Mouse (Mus musculus) lung, embryonic 16.5 days (tissue): ENCODE measurements around the gene Hbs1l. TPM values are rescaled to one million over a fixed set of nuclear protein-coding genes. Genes with fewer than 3 reads are reported as not detected.

Experiments used
- ATAC-seq: fragments of 200-750 bp; cut with Nextera tagmentation; 2 replicates; pipeline ENCODE4 v1.8.0; 2017; ENCODE audit warnings: low read depth, mild to moderate bottlenecking, moderate library complexity
- H3K27ac ChIP-seq: fragments of 300-500 bp; sonication (generic); 2 replicates; pipeline ENCODE4 v1.5.1; 2014; ENCODE audit warnings: mild to moderate bottlenecking, control low read depth, low read length
- H3K27me3 ChIP-seq: fragments of 300-500 bp; sonication (generic); 2 replicates; pipeline ENCODE4 v1.6.1; 2014; ENCODE audit warnings: low read depth, low read length, mixed read lengths; ENCODE audit not compliant: control insufficient read depth, insufficient read depth
- H3K36me3 ChIP-seq: fragments of 300-500 bp; sonication (generic); 2 replicates; pipeline ENCODE4 v1.6.1; 2014; ENCODE audit warnings: low read length; ENCODE audit not compliant: control insufficient read depth, insufficient read depth
- H3K4me1 ChIP-seq: fragments of 300-500 bp; sonication (generic); replicated peaks from 2 replicates; pipeline ENCODE4 v1.6.1; 2014; ENCODE audit warnings: low read length, mixed read lengths; ENCODE audit not compliant: control insufficient read depth, insufficient read depth
- H3K4me2 ChIP-seq: fragments of 300-500 bp; sonication (generic); 2 replicates; pipeline ENCODE4 v1.6.1; 2014; ENCODE audit warnings: low read depth, low read length, control low read depth
- H3K4me3 ChIP-seq: fragments of 300-500 bp; sonication (generic); 2 replicates; pipeline ENCODE4 v1.5.1; 2014; ENCODE audit warnings: mild to moderate bottlenecking, low read length, control low read depth
- H3K9ac ChIP-seq: fragments of 300-500 bp; sonication (generic); 2 replicates; pipeline ENCODE4 v1.6.1; 2014; ENCODE audit warnings: low read length, control low read depth
- H3K9me3 ChIP-seq: fragments of 300-500 bp; sonication (generic); 2 replicates; pipeline ENCODE4 v1.6.1; 2016; ENCODE audit warnings: low read length; ENCODE audit not compliant: control insufficient read depth
- WGBS: fragments of 180-500 bp; shearing (Covaris S2); extraction: QIAGEN DNeasy Blood & Tissue Kit; methylation state at CpG from one replicate; pipeline ENCODE4 v1.1.7; 2014; 5-methylcytosine and 5-hydroxymethylcytosine counted together
- polyA plus RNA-seq: library from polyadenylated mRNA; unstranded; fragments of >200 nt; fragmentation: Nextera tagmentation; extraction: Ambion mirVana; gene quantifications from 2 replicates; pipeline ENCODE4 v1.2.1, GENCODE M21; 2015

The Hbs1l gene
- polyA plus RNA-seq, 1 experiment from 2014 or later, result 83.5 TPM

DNA sequence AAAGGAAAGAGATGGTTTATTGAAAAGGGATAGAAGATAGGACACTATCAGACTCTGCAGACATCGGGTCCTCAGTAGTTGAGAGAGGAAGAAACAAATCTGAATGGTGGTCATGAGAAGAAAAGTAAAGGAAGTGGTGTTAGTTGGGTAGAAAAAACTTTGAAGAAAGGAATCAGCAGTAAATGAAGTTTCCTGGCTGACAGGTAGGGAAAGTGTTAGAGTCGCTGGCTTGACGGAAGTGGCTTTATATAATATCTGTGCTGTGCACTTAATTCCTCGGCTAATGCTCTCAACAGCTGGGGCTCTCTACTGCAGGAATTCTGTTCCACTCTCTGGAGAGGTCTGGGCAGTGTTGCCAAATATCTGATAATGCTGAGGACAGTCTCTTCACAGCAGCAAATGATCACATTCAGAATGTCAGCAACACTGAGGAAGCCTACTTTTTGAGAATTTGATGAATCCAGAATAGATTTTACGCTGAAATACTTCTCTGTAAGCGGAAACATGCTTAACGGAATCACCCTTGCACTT lies 31.9 kb downstream of the Hbs1l start:
- Histone ChIP-seq H3K9ac (no peak overlapping the region), H3K27ac (no peak overlapping the region), H3K36me3 (peaks cover 2% of the 10 kb centered on the region; the same call in 1 of the 2 replicates), H3K27me3 (no peaks in the 10 kb centered on the region), H3K4me3 (no peak overlapping the region), H3K9me3 (no peaks in the 10 kb centered on the region), H3K4me2 (no peak overlapping the region), H3K4me1 (no peaks in the 10 kb centered on the region)
- 64% methylated on average over 7 of the region's 7 CpGs for WGBS
- ATAC-seq, result peak; percentile 67

DNA sequence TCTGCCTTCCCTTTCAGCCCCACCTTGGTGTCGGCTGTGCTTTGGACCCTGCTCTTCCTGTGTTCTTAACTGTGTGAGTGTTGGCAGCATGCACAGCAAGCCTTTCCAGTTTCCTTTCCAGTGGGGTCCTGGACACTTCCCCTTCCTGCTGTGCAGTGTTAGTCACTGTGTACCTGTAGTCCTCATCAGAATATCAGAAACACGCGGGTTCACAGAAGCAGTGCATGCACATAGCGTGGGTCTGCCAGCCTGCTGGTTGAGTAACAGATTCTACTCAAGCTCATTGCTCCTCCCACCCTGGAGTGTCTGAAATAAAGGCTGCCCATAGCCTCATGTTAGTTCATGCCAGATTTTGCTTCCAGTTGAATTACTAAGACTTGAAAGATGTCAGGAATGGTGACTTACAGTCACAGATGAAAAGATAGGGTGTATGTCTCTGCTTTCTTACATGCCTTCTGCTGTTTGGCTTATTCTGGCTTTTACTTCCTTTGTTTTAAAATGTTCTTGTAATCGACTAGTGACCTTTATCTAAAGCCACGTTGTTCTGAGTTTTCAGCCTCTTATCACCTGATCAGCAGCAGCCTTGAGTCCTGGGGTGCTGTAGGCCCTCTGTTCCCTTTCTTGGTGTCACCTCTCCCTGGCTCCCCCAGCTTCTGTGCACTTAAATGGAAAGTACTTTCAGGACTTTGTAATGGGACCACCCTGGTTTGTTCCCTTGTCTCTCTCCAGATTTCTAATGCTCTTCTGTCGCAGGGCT lies 38.7 kb downstream of the Hbs1l start:
- 67% methylated on average over 7 of the region's 7 CpGs for WGBS
- Histone ChIP-seq H3K36me3 (peaks cover 16% of the 10 kb centered on the region), H3K4me2 (no peak overlapping the region), H3K4me1 (no peaks in the 10 kb centered on the region), H3K4me3 (no peak overlapping the region), H3K9me3 (peaks cover 5% of the 10 kb centered on the region), H3K27ac (no peak overlapping the region), H3K27me3 (no peaks in the 10 kb centered on the region), H3K9ac (no peak overlapping the region)
- no peak for ATAC-seq

DNA sequence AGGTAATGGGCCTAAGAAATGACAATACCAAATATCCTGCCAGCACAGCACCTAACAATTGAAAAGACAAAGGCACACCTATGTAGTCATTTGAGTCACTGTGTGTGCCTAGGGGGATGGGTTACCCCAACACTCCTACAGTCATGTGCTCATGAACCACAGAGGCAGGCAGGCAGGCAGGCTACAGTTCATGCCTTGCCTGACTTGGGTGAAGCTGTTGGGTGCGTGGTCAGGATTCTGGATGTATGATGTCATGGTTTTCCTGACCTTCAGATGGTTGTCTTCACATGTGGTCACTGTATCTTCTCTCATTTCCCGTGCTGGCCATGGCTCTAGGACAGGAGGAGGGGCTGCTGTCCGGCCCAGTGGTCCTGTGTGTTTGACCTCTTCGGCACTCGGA lies 39.8 kb downstream of the Hbs1l start:
- Histone ChIP-seq H3K27me3 (no peaks in the 10 kb centered on the region), H3K9me3 (peaks cover 5% of the 10 kb centered on the region), H3K36me3 (peaks cover 16% of the 10 kb centered on the region), H3K4me2 (no peak overlapping the region), H3K27ac (no peak overlapping the region), H3K4me1 (no peaks in the 10 kb centered on the region), H3K4me3 (no peak overlapping the region), H3K9ac (no peak overlapping the region)
- no peak for ATAC-seq
- 90% methylated on average over 5 of the region's 5 CpGs for WGBS

DNA sequence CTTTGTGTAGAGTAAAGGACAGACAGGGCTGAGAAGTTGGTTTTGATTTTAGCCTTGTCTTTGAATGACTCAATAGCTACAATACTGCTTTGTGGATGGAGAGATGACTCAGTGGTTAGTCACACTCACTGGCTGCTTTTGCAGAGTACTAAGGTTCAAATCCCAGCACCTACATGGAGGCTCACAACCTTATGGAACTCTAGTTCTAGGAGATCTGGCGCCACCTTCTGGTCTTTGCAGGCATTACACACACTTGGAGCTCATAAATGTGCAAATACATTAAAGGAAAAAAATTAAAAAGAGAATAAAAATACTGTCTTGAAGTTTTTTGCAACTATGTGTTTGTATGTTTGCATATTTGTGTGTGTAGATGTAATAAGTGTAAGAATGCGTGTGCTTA lies 41.4 kb downstream of the Hbs1l start:
- ATAC-seq, result no peak
- 64% methylated on average over 2 of the region's 2 CpGs for WGBS
- H3K36me3 ChIP-seq, result peaks cover 14% of the 10 kb centered on the region

DNA sequence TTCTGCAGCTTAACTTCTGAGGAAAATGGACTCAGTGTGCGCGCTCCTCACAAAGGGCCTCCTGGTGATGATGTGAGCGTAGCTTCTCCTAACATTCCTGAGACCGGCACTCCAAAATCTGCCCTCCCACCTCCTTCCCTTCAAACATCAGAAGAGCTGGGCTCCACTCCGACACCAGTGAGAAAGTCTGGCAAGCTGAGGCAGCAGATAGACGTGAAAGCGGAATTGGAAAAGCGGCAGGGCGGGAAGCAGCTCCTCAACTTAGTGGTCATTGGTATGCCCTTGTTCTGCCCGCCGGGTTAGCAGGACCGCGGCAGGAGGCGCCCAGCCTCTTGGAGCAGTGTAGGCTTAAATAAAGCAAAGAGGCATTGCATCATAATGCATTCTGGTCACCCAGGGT lies 45.9 kb downstream of the Hbs1l start:
- Histone ChIP-seq H3K27ac (no peak overlapping the region), H3K4me1 (no peaks in the 10 kb centered on the region), H3K9ac (no peak overlapping the region), H3K4me2 (no peak overlapping the region), H3K36me3 (peaks cover 25% of the 10 kb centered on the region), H3K4me3 (no peak overlapping the region), H3K27me3 (no peaks in the 10 kb centered on the region), H3K9me3 (peaks cover 5% of the 10 kb centered on the region)
- no peak for ATAC-seq
- 88% methylated on average over 14 of the region's 14 CpGs for WGBS

More for the DNA sequence above, 41.4 kb downstream of the Hbs1l start:
- H3K27ac ChIP-seq, result no peak overlapping the region
- peaks cover 5% of the 10 kb centered on the region for H3K9me3 ChIP-seq
- no peaks in the 10 kb centered on the region for H3K4me1 ChIP-seq
- H3K27me3 ChIP-seq, result no peaks in the 10 kb centered on the region
- H3K9ac ChIP-seq, result no peak overlapping the region
- H3K4me2 ChIP-seq, result no peak overlapping the region
- H3K4me3 ChIP-seq, result no peak overlapping the region

DNA sequence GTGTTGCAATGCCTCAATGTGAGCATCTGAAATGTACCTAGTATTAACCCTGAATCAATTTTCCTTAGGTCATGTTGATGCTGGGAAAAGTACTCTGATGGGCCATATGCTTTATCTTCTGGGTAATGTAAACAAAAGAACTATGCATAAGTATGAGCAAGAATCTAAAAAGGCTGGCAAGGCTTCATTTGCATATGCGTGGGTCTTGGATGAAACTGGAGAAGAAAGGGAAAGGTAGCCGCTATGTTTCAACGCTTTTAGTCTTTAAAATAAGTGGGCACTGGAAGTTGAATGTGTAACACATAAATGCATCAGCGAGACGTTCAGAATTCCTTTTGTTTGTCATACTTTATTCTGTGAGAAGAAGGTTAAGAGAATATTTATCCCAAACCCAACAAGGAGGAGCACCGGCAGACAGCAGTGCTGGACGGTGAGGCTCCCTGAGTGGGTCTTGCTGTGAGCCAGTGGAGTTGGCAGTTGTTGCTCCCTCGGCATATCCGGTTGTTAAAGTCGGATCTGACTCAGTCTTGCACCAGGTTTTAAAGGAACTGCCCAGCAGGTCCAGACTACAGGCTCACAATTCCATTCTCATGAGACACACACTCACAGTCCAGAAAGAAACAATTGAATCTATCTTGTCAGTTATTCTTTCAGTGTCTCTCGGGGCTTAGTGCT lies 46.7 kb downstream of the Hbs1l start:
- H3K36me3 ChIP-seq, result peaks cover 21% of the 10 kb centered on the region
- no peak for ATAC-seq
- WGBS, result 87% methylated on average over 11 of the region's 11 CpGs

DNA sequence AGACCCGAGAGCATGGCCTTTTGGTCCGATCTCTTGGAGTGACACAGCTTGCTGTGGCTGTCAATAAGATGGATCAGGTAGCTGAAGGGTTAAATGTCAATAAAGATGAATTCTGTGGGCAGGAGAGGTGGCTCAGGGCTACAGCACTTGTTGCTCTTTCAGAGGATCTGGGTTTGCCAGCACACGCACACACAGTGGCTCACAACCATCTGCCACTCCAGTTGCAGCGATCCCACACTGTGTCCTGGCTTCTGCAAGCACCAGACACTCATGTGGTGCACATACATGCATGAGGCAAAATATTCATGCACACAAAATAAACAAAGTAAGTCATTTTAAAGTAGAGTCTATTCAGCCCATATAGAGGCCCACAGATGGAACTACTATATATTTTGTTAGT lies 51.6 kb downstream of the Hbs1l start:
- peaks cover 18% of the 10 kb centered on the region for H3K36me3 ChIP-seq
- no peaks in the 10 kb centered on the region for H3K27me3 ChIP-seq
- no peak overlapping the region for H3K27ac ChIP-seq
- no peak overlapping the region for H3K4me3 ChIP-seq
- no peaks in the 10 kb centered on the region for H3K9me3 ChIP-seq
- no peak for ATAC-seq
- no peak overlapping the region for H3K4me2 ChIP-seq
- WGBS, result 90% methylated on average over 4 of the region's 4 CpGs
- H3K4me1 ChIP-seq, result no peaks in the 10 kb centered on the region
- no peak overlapping the region for H3K9ac ChIP-seq

More for the DNA sequence above, 46.7 kb downstream of the Hbs1l start:
- Histone ChIP-seq H3K4me3 (no peak overlapping the region), H3K27me3 (no peaks in the 10 kb centered on the region), H3K4me1 (no peaks in the 10 kb centered on the region), H3K27ac (no peak overlapping the region), H3K4me2 (no peak overlapping the region), H3K9me3 (no peaks in the 10 kb centered on the region), H3K9ac (no peak overlapping the region)

DNA sequence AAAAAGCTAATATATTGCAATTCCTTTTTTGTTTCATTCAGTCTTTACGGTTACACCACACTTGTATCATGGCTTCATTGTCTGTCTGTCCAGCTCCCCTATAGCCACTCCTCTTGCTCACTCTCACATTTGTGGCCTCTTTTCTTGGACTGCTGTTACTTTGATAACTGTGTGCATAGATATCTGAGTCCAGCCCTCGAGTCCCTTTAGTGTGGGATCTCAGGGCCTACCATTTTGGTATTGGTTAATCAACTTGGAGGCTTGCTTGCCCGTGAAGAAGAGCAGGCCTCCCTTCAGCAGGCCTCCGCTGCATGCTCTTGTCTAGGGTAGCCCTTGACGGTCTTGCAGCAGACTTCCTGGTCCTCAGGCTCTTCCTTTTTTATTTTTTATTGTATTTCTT lies 53.7 kb downstream of the Hbs1l start:
- no peak for ATAC-seq
- WGBS, result 89% methylated on average over 5 of the region's 5 CpGs
- Histone ChIP-seq H3K4me2 (no peak overlapping the region), H3K9me3 (no peaks in the 10 kb centered on the region), H3K4me3 (no peak overlapping the region), H3K36me3 (peaks cover 15% of the 10 kb centered on the region), H3K27me3 (no peaks in the 10 kb centered on the region), H3K4me1 (no peaks in the 10 kb centered on the region), H3K27ac (no peak overlapping the region), H3K9ac (no peak overlapping the region)

DNA sequence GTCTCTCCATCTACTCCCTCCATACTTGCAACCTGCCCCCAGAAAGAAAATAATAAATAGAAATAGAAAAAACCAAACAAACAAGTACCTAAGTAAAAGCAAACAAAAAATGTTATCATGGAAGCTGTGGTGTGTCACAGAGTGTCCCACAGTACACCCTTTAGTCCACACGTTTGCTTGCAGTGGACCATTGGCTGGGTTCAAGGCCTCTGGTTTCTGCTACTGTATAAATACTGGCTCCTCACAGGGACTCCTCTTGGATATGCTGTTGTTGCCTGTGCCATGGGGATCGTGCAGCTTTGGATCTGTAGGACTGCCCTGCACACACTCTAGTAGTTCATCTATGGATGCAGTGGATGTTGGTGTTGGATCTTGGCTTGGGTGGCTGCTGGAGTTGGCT lies 54.2 kb downstream of the Hbs1l start:
- 87% methylated on average over 2 of the region's 2 CpGs for WGBS
- no peak for ATAC-seq
- Histone ChIP-seq H3K27ac (no peak overlapping the region), H3K4me3 (no peak overlapping the region), H3K4me2 (no peak overlapping the region), H3K27me3 (no peaks in the 10 kb centered on the region), H3K36me3 (peaks cover 17% of the 10 kb centered on the region), H3K9ac (no peak overlapping the region), H3K9me3 (no peaks in the 10 kb centered on the region), H3K4me1 (no peaks in the 10 kb centered on the region)
